Mouse (Mus musculus) kidney, embryonic 14.5 days (tissue): Measurements from ENCODE around the gene Slc38a7. TPM values are rescaled to one million over a fixed set of nuclear protein-coding genes. Genes with fewer than 3 reads are reported as not detected.

Source experiments
- ATAC-seq: fragments of 200-750 bp; cut with Nextera tagmentation; 2 replicates; pipeline ENCODE4 v1.8.0; 2017; ENCODE audit warnings: moderate number of reproducible peaks, mild to moderate bottlenecking, moderate TSS enrichment, moderate library complexity; ENCODE audit not compliant: low FRiP score, low TSS enrichment
- H3K27ac ChIP-seq: fragments of 300-500 bp; sonication (generic); 2 replicates; pipeline ENCODE4 v1.5.1; 2014; ENCODE audit warnings: low read depth, mild to moderate bottlenecking, low read length, moderate library complexity, mixed read lengths
- H3K27me3 ChIP-seq: fragments of 300-500 bp; sonication (generic); 2 replicates; pipeline ENCODE4 v1.6.1; 2014; ENCODE audit warnings: mild to moderate bottlenecking, low read length; ENCODE audit not compliant: control insufficient read depth, insufficient read depth
- H3K36me3 ChIP-seq: fragments of 300-500 bp; sonication (generic); 2 replicates; pipeline ENCODE4 v1.6.1; 2014; ENCODE audit warnings: low read length, mixed read lengths; ENCODE audit not compliant: control insufficient read depth, insufficient read depth
- H3K4me1 ChIP-seq: fragments of 300-500 bp; sonication (generic); 2 replicates; pipeline ENCODE4 v1.6.1; 2014; ENCODE audit warnings: low read length, mixed read lengths; ENCODE audit not compliant: control insufficient read depth, insufficient read depth
- H3K4me2 ChIP-seq: fragments of 300-500 bp; sonication (generic); replicated peaks from 2 replicates; pipeline ENCODE4 v1.6.1; 2014; ENCODE audit warnings: low read depth, mild to moderate bottlenecking, low read length
- H3K4me3 ChIP-seq: fragments of 300-500 bp; sonication (generic); 2 replicates; pipeline ENCODE4 v1.5.1; 2014; ENCODE audit warnings: mild to moderate bottlenecking, low read length
- H3K9ac ChIP-seq: fragments of 300-500 bp; sonication (generic); 2 replicates; pipeline ENCODE4 v1.6.1; 2014; ENCODE audit warnings: low read depth, mild to moderate bottlenecking, low read length, moderate library complexity
- H3K9me3 ChIP-seq: fragments of 300-500 bp; sonication (generic); 2 replicates; pipeline ENCODE4 v1.6.1; 2016; ENCODE audit warnings: low read length; ENCODE audit not compliant: control insufficient read depth
- WGBS: fragments of 180-500 bp; shearing (Covaris S2); extraction: QIAGEN DNeasy Blood & Tissue Kit; methylation state at CpG from one replicate; pipeline ENCODE4 v1.1.7; 2014; 5-methylcytosine and 5-hydroxymethylcytosine counted together
- polyA plus RNA-seq: library from polyadenylated mRNA; unstranded; fragments of >200 nt; fragmentation: Nextera tagmentation; extraction: Ambion mirVana; gene quantifications from 2 replicates; pipeline ENCODE4 v1.2.1, GENCODE M21; 2014

The Slc38a7 gene
- polyA plus RNA-seq, 1 experiment from 2014 or later, result 14.6 TPM

DNA sequence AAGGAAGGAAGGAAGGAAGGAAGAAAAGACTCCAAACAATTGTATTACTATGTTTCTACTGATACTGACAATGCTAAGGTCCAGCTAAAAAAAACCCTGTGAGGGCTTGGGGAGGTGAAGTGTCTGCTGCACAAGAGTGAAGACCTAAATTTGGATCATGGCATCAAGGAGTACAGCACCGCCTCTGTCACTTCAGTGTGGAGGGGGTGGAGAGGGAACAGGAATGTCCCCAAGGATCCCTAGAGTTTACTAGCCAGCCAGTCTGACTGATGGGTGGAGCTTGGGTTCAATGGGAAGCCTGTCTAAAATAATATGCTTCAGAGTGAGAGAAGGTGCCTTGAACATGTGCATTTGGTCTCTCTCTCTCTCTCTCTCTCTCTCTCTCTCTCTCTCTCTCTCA lies 35.1 kb downstream of the Slc38a7 start:
- ATAC-seq, result no peak
- WGBS, result 36% methylated on average over 1 of the region's 1 CpGs

DNA sequence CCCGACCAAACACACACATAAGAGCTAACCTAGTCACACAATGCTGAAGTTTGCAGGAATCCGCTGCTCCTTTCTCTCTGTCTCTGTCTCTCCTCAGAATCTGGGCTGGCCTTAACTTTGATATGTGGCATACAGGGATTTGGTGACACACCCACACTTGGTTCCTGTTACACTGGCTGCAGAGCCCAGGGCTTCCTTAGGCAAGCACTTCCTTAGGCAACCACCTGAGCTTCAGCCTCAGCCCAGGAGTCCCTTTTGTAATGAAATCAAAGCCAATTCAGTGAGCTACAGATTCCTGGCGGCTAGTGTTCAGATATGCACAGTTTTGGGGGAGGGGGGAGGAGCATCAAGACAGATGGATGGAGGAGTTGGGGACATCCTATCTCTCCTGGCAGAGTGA lies 35.7 kb downstream of the Slc38a7 start:
- H3K27me3 ChIP-seq, result no peaks in the 10 kb centered on the region
- no peaks in the 10 kb centered on the region for H3K36me3 ChIP-seq
- no peak overlapping the region for H3K27ac ChIP-seq
- no peak overlapping the region for H3K4me3 ChIP-seq
- ATAC-seq, result no peak
- no peaks in the 10 kb centered on the region for H3K9me3 ChIP-seq
- H3K4me1 ChIP-seq, result no peaks in the 10 kb centered on the region
- H3K9ac ChIP-seq, result no peak overlapping the region
- 64% methylated on average over 3 of the region's 3 CpGs for WGBS
- no peak overlapping the region for H3K4me2 ChIP-seq

More for the DNA sequence above, 35.1 kb downstream of the Slc38a7 start:
- Histone ChIP-seq H3K4me1 (no peaks in the 10 kb centered on the region), H3K36me3 (no peaks in the 10 kb centered on the region), H3K27me3 (no peaks in the 10 kb centered on the region), H3K4me2 (no peak overlapping the region), H3K4me3 (no peak overlapping the region), H3K27ac (no peak overlapping the region), H3K9me3 (no peaks in the 10 kb centered on the region), H3K9ac (no peak overlapping the region)

DNA sequence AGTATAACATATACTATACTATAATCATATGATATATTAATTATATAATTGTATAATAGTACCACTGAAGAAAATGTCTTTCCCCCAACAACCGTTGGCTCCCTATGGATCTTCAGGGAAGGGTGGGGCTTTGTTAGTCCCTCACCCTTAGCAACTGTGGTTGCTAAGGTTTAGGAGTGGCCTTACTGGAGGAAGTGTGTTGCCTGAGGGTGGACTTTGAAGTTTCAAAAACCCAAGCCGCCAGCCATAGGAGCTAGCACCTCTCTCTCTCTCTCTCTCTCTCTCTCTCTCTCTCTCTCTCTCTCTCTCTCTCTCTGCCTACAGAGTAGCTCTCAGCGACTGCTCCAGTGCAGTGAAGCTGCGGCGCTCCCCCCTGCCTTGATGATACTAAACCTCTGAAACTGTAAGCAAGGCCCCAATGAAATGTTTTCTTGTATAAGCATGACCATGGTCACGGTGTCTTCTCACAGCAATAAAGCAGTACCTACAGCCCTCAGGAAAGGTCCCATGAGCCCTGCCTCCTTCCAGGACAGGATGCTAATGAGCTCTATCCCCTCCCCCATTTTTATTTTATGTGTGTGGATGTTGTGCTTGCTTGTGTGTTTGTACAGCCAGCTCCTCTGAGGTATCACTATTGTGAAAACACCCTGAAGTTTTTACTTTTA lies 37.2 kb downstream of the Slc38a7 start:
- Histone ChIP-seq H3K9me3 (no peaks in the 10 kb centered on the region), H3K4me1 (no peaks in the 10 kb centered on the region), H3K27me3 (no peaks in the 10 kb centered on the region), H3K9ac (no peak overlapping the region), H3K27ac (no peak overlapping the region), H3K4me3 (no peak overlapping the region), H3K36me3 (no peaks in the 10 kb centered on the region), H3K4me2 (no peak overlapping the region)
- ATAC-seq, result no peak
- WGBS, result 28% methylated on average over 6 of the region's 6 CpGs

DNA sequence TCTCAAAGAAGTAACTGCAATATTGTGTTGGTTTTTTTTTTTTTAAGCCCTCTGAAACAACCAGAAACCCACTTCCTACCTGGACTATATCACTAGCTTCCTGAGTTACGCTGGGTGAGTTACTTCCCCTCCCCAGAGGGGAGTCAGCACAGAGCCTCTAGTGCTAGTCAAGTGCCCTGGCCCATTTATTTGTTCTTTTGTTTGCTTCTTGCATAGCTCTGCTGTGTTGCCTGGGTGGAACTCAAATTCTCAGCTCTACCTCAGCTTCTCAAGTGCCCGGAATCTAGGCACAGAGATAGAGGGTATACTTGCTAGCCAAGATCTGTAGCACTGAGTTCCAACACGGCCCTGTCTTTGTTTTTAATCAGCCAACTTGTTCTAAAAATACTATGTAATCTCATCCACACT lies 43.2 kb downstream of the Slc38a7 start:
- WGBS, result 65% methylated on average over 3 of the region's 3 CpGs
- no peak overlapping the region for H3K4me3 ChIP-seq
- no peak overlapping the region for H3K27ac ChIP-seq
- ATAC-seq, result no peak
- peaks cover 9% of the 10 kb centered on the region for H3K4me1 ChIP-seq
- no peaks in the 10 kb centered on the region for H3K27me3 ChIP-seq
- no peaks in the 10 kb centered on the region for H3K36me3 ChIP-seq
- H3K9me3 ChIP-seq, result no peaks in the 10 kb centered on the region
- no peak overlapping the region for H3K9ac ChIP-seq
- H3K4me2 ChIP-seq, result no peak overlapping the region

DNA sequence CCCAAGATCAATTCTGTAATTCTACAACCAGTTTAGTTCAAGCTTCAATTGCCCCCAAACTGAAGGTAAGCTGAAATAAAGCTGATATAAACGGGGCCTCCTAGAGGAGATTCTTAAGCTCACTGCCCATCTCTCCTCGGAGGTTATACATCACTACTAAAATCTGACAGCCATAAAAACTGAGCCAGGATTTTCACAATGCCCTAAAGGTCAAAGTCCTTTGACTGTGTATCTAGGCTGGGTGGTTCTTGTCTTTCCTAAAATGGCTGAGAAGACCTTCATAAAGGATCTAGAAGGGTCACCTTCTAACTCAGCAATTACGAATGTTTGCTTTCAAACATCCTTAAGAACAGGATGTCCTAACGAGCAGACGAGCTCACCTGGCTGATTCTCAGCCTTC lies 44.2 kb downstream of the Slc38a7 start:
- Histone ChIP-seq H3K36me3 (peaks cover 3% of the 10 kb centered on the region; the same call in 1 of the 2 replicates), H3K9ac (no peak overlapping the region), H3K9me3 (no peaks in the 10 kb centered on the region), H3K4me2 (no peak overlapping the region), H3K4me1 (peaks cover 14% of the 10 kb centered on the region), H3K27me3 (no peaks in the 10 kb centered on the region), H3K4me3 (no peak overlapping the region), H3K27ac (no peak overlapping the region)
- WGBS, result 82% methylated on average over 5 of the region's 5 CpGs
- ATAC-seq, result no peak

DNA sequence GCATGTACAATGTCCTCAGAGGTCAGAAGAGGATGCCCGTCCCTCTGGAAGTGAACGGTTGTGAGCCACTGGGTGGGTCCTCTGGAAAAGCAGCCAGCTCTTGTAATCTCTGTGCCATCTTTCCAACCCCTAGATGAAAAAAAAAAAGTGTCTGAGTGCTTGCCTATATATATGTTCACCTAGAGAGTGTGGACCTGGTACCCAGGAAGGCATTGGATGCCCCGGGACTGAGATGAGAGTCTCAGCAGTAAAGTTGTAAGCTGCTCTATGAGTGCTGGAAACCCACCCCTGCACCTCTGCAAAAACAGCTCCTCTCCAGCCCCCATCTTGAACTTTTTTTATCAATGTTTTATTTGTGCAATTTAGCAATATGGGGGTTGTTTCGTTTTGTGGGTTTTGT lies 44.7 kb downstream of the Slc38a7 start:
- ATAC-seq, result no peak
- Histone ChIP-seq H3K9me3 (no peaks in the 10 kb centered on the region), H3K4me1 (peaks cover 14% of the 10 kb centered on the region), H3K36me3 (peaks cover 3% of the 10 kb centered on the region; the same call in 1 of the 2 replicates), H3K4me2 (no peak overlapping the region), H3K4me3 (no peak overlapping the region), H3K27ac (no peak overlapping the region), H3K27me3 (no peaks in the 10 kb centered on the region), H3K9ac (no peak overlapping the region)
- WGBS, result 87% methylated on average over 4 of the region's 4 CpGs

DNA sequence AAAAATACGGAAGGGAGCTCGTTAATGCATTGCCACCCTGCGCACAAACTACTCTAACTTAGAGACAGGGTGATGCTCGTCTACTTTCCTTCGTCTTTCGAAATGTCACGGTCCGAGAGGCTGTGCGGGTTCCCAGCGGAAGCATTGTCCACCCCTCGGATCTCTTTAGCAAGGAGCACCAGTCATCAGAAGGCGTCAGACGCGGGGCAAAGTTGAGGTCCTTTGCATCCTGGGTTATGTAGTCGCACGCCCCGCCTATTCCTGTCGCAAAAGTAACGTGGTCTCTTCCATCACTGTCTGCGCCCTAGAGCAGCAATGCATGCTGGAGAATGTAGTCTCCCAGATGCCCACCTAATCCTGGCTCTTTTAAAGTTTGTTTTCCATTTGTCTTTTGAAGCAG lies 45.5 kb downstream of the Slc38a7 start:
- Histone ChIP-seq H3K9me3 (no peaks in the 10 kb centered on the region), H3K27me3 (no peaks in the 10 kb centered on the region), H3K9ac (peak overlapping the region; percentile 53; the same call in 1 of the 2 replicates), H3K4me1 (peaks cover 14% of the 10 kb centered on the region), H3K4me2 (peak overlapping the region; percentile 49), H3K36me3 (peaks cover 3% of the 10 kb centered on the region; the same call in 1 of the 2 replicates), H3K27ac (peak overlapping the region; percentile 91), H3K4me3 (peak overlapping the region; percentile 100)
- under 1% methylated on average over 20 of the region's 20 CpGs for WGBS
- peak; percentile 94 for ATAC-seq

DNA sequence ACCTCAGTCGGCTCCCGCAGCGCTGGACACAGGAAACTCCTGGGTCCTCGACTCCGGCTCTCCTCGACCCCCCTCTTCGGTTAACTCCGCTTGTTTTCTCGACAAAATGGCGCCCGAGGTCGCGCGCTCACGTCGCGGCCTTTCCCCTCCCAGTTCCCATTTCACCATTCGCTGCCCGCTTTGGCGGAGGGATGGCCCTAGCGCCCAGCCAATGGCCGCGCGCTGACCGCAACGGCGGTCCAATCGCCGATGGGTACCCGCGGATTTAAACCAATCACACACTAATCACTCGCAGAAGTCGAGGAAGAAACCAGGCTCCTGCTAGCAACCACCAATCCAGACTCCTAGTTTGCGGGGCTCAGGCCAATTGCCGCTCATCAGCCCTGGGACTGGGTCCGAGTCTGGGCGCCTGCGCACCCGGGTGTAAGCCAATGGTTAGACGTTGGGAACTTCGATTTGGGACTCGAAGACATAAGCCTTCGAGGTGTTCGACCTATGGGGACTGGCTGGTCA lies 46.0 kb downstream of the Slc38a7 start, which contains the start of gene Cnot1:
Cnot1 (minus strand) TSS at position 134 of the 513 bp plus-strand sequence.
- Histone ChIP-seq H3K36me3 (peaks cover 3% of the 10 kb centered on the region; the same call in 1 of the 2 replicates), H3K9ac (peak within 1 kb of the TSS; percentile 99), H3K4me3 (peak within 1 kb of the TSS; percentile 100), H3K4me2 (peak within 1 kb of the TSS; percentile 73), H3K9me3 (no peaks in the 10 kb centered on the region), H3K4me1 (peaks cover 14% of the 10 kb centered on the region), H3K27me3 (no peaks in the 10 kb centered on the region), H3K27ac (peak within 1 kb of the TSS; percentile 91)
- ATAC-seq, result peak; percentile 97
- WGBS, result under 1% methylated on average over 44 of the region's 44 CpGs

DNA sequence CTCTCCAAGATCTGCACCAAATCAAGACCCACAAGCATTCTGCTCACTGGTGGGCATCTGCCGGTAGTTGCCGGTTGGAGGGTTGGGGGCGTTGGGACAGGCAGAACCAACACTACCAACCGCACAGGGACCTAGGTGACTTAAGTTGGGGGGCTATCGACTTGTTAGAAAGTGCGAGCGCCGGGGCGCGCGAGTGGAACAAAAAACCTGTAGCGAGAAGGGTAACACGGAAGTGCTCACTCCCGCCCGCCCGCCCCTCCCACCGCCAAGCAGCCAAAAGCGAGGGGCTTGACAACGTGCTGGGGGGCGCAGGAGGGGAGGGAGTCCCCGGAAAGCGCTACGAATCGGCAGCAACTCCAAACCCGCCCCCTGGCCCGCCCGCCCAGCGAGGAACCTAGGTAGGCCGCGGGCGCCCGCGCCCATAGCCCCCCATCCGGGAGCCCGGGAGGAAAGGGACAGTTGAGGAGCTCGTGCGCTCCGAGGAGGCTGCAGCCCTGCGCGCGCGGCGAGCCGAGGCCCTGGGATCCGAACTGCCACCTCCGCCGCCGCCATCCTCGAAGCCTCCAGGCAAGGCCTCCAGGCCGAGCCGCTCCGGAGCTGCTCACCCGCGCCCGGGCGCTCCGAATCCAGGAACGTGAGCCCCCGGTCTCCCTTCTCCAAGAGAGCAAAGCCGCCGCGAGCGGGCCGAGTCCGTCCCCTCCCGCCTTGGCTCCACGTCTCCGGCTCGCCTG lies 46.7 kb downstream of the Slc38a7 start:
- Histone ChIP-seq H3K9ac (peak overlapping the region; percentile 99), H3K27me3 (no peaks in the 10 kb centered on the region), H3K36me3 (peaks cover 6% of the 10 kb centered on the region; the same call in 1 of the 2 replicates), H3K27ac (peak overlapping the region; percentile 91), H3K4me3 (peak overlapping the region; percentile 100), H3K9me3 (no peaks in the 10 kb centered on the region), H3K4me1 (peaks cover 14% of the 10 kb centered on the region), H3K4me2 (peak overlapping the region; percentile 73)
- no peak for ATAC-seq
- WGBS, result 2% methylated on average over 51 of the region's 69 CpGs
